Mouse (Mus musculus): ENCODE data around the gene Snx29.
"Not testable (repeated sequence)": the region's sequence is repeated elsewhere in the genome, so short reads cannot be mapped to it uniquely, and the experiment has no call there.

Gene Snx29

DNA sequence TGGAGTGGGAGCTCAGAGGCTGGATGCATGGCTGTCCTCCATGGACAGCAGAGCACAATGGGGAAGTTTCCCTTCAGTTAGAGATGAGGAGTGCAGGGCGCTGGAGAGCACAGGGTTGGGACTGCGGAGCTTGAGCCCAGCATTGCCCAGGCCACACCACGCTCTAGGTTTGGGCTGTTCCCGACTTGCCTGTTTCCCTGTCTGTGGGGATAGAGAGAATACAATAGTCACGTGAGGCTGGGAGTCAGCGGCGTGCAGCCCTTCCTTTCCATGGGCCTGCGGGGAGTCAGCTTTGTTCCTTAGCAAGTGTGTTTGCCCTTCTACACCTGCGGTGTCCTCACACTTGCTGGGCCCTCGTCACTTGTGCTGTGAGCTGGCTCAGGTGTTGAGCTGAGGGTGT is 37.2 kb downstream of the Snx29 start:
- no peak for DNase-seq (ENCODE audit: low spot score)

DNA sequence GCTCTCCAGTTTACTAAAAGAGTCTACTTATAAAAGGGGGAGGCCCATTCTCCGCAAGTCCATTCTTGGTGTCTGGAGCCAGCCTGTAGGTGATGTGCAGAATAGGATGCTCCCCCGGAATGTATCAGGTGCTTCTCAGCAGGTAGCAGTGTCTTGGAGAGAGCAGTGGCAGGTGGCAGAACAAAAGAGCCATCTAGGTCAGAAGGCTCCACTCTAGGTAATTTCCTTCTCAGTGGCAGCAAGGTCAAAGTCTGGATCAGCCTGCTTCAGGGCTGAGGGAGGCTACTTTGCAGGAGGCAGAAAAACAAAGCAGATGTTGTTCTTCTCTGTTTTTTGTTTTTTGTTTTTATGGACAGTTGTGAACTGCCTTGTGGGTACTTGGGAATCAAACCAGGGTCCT is 37.9 kb downstream of the Snx29 start:
- DNase-seq (ENCODE audit: low spot score) = not testable (repeated sequence)

DNA sequence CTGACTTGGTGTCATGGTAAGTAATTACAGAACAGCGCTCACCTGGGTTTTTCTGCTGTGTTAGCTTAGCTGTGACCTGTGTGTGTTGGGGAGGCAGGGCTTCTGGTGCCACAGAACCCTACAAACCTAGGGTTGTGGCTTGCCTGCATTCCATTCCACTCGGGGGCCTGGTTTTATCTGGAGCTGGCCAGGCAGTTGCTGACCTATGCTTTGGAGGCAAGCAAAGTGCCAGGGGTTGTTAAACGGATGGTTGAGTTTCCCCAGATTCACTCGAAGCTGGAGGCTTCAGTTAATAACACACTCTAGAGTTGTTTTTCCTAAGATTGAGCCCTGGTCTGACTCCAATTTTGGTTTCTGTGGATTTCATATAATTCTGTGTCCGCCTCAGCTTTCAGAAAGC is 42.9 kb downstream of the Snx29 start:
- DNase-seq (ENCODE audit: low spot score) = peak; percentile 15

DNA sequence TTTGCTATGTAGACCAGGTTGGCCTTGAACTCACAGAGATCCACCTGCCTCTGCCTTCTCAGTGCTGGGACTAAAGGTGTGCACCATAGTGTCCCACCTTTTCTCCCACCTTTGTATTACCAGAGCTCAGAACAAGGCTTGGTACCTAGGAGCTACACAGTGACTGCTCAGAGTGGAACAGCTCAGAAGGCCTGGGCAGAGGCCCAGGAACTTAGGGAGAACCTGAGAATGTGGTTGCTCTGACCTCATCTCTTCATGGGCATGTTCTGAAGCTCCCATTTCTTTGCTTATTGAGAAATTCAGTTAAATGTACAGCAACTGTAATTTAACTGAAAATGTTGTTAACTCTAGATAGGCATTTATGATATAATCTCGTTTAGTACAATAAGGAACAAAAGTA is 44.1 kb downstream of the Snx29 start:
- DNase-seq (ENCODE audit: low spot score) = no peak

DNA sequence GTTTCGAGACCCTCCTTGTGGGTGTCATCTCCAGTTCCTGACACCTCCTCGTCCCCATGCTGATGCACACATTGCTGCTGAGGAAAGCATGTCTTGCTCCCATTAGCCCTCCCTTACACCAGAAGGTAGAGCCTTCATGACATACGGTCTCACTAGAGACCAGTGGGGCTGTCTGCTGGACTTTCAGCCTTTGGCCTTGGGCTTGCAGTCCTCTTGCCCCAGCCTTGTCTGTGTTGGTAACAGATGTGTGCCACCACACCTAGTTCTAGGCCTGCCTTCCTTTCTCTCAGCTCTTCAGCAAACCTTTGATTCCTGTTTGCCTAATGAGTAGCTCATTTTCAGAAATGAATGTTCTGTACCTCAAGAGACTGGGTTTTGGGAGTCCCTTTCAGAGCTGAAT is 45.7 kb downstream of the Snx29 start:
- DNase-seq (ENCODE audit: low spot score) = no peak

DNA sequence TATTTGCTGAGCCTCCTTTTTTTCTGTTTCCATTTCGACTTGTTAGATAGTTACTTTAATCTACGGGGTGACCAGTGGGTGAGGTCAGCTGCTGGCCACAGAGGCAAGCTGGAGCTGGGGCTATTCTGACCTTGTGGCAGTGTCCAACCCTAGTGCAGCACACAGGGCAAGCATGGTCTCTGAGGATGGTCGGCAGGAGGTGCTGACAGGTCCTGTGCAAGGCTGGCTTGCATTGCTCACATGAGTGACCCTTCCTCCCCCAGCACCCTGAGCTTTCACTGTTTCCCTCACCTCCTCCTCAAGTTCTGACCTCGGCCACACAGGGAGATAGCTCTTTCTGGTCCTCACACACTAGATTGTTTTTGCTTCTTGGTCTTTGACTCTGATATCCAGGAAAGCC is 46.5 kb downstream of the Snx29 start:
- DNase-seq (ENCODE audit: low spot score) = no peak

DNA sequence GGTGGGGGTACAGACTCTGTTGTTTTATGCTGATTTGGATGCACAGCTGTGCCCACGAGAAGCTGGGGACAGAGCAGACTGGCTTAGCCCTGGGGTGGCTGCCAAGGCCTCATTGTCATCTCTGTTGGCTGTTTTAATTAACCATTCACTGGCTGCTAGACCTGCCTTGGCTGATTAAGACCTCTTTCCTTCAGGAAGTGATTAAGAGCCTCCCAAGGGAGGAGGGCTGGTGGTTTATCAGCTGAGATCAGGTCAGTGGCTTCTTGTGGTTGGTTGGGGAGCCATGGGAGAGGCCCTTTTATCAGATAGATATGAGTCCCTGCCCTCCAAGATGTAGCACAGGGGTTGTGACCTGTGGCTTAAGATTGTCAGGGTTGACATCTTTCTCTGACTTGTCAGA is 46.9 kb downstream of the Snx29 start:
- DNase-seq (ENCODE audit: low spot score) = no peak

DNA sequence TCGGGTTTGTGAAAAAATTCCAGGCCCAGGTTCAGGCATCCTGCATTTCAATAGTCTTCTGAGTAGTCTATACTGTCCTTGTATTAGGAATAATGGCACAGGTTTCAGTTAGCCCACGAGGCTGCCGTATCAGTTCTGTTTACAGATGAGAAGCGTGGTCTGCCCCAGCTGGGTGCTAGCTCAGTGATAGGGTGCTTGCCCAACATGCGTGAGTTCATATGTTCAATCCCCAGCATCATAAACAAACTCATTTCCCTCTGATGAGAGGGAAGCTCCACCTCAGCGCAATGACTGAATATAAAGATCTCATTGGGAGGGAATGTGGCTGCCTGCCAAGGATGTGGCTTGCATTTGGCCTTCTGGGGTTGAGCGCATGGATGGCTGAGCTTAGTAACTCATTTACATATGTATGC is 47.4 kb downstream of the Snx29 start:
- DNase-seq (ENCODE audit: low spot score) = no peak

DNA sequence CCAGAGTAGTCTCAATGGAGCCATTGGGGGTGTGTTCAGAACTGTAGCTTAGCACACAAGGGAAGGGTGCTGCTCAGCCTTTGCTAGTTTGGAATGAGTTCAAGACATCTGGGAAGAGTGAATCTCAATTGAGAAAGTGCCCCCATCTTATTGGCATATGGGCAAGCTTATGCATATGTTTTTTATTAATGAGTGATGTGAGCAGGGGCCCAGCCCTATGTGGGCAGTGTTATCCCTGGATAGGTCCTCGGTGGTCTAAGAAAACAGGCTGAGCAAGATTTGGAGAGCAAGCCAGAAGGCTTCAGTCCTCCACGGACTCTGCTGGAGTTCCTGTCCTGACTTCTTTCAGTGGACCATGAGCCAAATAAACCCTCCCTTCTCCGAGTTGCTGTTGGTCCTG is 56.6 kb downstream of the Snx29 start:
- DNase-seq (ENCODE audit: low spot score) = no peak

DNA sequence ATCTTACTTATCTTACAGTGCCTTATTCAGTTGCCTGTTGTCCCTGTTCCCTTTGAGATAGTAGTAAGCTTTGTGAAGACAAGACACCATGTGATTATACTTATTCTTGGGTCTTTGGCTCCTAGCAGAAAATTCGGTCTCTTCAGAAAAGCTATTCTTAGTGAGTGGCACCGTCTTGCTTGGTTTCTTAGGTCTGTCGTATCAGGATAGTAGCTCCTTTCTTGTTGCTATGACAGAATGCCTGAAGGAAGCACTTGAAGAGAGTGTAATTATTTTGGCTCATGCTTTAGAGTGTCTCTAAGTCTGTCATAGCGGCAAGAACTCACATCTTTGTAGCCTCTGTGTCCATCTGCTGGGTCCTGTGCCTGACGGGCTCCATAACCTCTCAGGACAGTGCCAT is 57.3 kb downstream of the Snx29 start:
- no peak for DNase-seq (ENCODE audit: low spot score)

DNA sequence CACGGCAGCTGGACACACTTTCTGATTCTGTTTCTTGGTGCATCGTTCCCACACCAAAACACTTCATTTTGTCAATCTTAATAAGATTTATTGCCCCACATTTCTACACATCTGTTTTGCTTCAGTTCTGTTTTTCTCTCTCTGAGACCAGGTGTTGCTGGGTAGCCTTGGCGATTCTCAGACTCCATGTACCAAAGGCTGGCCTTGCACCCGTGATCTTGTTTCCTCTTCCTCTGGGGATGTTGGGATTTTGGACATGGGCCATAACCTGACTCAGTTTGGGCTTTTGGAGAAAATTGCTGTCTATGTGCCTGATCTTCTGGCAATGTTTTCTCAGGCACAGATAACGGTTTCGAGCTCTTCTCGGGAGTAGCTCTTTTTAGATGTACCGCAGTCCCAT is 58.2 kb downstream of the Snx29 start:
- DNase-seq (ENCODE audit: low spot score) = no peak

DNA sequence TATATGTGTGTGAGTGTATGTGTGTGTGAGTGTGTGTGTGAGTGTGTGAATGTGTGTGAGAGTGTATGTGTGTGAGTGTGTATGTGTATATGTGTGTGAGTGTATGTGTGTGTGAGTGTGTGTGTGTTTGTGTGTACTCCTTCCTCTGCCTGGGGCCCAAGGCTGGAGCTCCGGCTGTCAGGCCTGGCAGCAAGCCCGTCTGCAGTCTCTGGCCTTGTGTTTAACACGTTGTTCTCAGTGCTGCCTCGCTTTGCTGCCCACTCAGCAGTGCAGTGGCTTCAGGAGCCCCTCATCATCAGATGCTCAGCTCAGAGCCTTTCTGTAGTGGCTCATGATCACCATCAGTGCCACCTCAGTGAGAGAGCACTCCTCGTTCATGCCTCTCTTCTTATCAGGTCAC is 61.7 kb downstream of the Snx29 start:
- no peak for DNase-seq (ENCODE audit: low spot score)

DNA sequence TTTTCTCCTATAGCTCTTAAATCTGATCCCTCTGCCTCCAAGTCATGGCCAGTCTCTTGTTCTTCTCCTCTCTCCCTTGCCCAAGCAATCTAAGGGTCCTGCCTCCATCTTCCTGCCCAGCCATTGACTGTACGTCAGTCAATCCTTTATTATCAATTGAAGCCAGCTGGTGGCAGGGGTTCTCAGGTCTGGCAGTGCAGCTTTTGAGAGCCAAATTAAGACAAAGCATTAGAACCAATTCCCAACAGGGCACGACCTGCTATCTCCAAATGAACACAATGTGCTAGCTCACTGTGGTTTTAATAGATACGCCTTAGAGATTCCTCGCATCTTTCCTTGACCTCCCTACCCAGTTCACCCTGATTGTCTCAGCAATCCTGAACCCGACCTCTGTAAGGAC is 62.4 kb downstream of the Snx29 start:
- no peak for DNase-seq (ENCODE audit: low spot score)

DNA sequence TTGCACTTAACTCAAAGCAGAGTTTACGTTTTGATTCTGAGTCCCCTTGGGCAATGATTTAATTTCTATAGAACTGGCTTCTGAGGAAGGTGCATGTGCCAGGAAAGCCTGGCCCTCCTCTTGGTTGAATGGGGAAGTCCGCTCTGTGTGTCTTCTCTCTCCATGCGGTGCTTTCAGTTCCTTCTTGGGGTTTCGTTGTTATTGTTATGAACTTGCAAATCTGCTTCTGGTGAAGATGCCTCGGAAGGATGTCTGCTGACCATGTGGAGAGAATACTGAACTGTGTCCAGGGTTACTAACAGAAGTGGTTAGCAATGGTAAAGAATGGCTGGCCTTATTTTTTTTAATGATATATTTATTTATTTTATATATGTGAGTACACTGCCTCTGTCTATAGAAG is 63.1 kb downstream of the Snx29 start:
- DNase-seq (ENCODE audit: low spot score) = no peak

DNA sequence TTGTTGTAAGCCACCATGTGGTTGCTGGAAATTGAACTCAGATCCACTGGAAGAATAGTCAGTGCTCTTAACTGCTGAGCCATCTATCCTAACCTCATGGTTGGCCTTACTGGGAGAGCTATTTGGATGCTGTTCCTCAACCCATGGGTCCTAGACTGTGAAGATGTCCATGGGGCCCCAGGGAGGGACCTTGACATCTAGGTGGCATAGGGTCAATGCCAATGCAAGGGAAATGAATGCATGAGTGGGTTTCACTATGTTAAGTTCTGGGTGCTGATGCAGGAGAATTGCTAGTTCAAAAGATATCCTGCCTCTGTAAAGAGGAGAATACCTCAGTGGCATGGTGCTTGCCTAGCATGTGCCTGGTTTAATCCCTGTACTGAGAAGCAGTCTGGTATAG is 63.5 kb downstream of the Snx29 start:
- no peak for DNase-seq (ENCODE audit: low spot score)

DNA sequence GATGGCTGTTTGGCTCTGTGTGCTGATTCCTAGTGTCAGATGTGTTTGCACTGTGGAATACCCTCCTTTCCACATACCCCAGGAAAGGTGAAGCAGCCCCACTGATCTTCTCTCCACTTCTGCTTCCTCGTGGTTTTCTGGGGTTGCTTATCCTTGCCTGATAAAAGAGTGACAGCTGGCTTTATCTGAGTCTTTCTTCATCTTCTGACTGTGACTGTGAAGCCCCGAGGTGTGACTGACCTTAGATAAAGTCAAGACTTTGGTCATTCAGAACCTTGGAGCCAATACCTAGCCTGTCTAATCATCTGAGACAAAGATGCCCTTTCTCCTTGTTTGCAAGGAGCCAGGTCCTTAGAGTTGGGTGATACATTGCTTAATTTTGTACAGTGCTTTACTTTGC is 65.4 kb downstream of the Snx29 start:
- DNase-seq (ENCODE audit: low spot score) = no peak

DNA sequence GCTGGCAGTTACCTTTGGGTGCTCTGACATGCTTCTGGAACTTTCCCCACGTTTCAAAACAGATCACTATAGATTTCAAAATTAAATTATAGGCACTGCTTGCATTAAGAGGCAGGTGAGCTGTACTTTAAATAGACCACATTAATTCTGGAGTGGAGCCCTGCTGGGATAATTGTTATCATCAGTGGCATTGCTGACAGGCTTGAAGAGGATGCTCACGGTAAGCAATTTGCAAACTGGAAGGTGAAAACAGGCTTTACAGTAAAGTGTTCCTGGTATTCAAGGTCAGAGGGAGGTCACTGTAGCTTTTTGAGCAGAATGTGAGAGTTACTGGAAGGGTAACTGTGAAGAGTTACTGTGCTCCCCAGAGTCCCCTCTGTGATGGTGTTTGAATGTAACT is 66.6 kb downstream of the Snx29 start:
- DNase-seq (ENCODE audit: low spot score) = no peak

DNA sequence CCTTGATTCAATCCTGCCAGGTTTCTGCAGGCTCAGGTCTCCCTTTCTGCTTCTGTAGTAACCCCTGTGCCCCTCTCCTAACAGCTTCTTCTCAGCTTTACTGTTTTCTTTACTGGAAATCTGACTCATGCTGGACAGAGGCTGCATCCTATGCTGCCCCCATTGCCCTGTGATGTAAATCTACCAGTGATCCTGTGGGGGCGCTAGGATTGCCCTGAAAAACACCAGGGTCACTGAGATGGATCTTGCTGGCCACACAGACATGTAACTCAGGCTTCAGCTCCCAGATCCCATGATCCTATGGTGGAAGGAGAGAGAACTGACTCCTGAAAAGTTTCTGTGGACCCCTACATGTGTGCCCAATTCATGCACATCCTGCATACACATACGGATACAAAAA is 73.9 kb downstream of the Snx29 start:
- DNase-seq (ENCODE audit: low spot score) = no peak

DNA sequence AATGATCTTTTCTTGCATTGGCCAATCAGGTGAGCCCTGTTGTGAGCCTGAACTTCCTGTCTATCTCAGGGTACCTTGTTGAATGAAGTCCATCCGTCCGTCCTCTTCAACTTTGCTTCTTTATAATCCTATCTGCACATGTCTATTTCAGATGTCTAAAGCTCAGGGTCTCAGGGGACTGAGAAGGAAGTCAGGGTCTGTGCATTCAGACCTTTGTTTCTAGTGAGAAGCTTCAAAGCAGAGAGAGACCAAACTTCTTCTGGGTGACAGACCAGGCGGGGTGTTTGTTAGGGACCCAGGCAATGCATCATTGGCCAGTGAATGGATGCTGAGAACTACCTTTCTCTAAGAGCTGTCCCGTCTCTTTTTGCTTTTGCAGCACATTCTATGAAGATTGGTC is 76.7 kb downstream of the Snx29 start:
- no peak for DNase-seq (ENCODE audit: low spot score)

DNA sequence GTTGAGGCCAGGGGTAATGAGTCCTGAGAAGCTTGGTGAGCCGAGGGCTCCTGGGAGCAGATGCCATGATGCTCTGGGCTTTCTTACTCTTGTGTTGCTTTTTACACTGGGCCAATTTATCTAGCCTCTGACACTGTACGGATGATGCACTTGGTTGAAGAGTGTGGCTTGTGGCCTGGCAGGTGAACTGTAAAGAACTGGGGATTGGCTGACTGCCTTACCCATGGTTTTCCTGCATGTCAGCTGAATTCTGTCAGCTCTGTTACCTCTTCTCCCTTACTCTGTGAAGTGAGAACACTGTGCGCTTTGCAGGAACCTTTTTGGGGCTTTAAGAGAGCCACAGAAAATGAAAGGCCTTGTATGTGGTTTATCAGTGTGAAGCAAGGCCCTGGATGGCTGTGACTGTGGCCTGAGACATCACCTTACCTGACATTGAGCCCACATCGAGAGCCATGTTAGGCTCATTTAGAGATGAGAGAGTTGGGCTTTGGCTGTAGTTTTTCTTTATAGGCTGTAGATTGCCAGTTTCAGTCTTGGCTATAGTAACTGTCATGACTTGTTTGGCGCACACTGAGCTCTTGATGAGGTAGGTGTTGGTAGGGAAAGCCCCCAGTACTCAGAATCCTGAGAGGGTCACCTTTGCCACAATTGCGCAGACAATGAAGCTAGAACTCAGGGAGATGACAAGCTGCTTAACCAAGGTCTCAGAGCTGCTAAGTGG is 77.3 kb downstream of the Snx29 start:
- no peak for DNase-seq (ENCODE audit: low spot score)

DNA sequence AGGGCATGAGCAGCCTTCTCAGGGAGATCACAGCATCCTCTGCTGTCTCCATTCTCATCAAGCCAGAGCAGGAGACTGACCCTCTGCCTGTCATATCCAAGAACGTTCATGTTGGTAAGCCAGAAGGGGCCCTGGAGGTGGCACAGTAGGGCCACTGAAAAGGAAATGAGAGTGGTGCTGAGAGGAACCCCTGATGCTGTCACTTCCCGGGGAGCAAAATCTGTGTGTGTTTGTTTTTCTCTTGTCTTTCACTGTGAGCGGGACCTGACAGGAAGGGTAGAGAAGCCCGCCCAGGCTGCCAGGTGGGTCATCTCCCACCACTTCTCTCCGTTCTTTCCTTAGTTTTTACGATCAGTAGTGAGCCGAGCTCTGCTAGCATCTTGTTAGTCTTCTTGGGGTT is 78.2 kb downstream of the Snx29 start:
- DNase-seq (ENCODE audit: low spot score) = no peak

DNA sequence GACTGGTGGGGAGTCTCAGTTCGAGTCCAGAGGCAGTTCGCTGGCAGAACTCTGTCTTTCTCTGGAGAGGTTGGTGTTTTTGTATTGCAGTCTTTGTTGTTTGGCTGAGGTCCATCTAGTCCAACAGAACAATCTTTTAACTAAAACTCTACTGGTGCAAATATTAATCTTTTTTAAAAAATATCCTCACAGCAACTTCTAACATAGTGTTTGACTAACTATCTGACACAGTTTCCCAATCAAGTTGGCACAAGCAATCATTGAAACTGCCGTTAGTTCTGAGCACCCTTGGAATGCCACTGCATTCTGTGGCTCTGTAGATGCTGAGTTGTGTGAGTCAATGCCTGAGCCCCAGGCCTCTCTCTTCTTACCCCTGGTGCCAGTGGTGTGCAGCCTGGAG is 82.5 kb downstream of the Snx29 start:
- DNase-seq (ENCODE audit: low spot score) = no peak

DNA sequence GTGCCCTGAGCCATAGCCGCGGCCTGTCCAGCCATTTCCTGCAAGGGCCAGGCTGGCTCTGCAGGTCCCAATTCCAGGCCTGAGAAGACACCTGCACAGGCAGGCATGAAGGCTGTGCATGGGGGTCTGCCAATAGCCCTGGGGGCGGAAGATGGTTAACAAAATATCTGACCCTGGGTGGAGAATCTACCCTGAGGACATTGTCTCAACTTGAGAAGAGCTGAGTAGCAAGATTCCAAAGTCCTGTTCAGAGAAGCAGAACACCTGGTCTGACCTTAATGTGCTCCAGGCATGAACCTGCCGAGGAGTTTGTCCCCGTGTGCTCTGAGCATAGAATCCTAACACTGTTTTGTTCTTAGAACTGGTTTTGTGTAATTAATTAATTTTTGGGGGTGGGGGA is 83.5 kb downstream of the Snx29 start:
- DNase-seq (ENCODE audit: low spot score) = no peak

DNA sequence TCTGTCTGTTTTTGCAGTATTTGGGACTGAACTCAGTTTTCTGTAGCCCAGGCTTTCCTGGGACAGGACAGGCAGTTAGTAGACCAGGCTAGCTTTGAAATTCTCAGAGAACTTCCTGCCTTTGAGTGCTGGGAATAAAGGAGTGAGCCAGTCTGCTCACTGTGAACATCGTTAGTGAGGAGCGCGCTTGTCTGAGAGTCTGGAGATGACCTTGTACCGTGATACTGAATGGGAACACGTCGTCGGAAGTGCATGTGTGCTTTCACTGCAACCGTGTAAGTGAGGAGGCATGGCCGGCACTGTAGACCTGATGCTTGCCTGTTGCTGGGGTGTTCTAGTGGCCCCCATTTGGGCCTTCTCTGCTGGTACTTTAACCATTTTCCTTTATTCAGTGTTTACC is 83.9 kb downstream of the Snx29 start:
- DNase-seq (ENCODE audit: low spot score) = no peak

Data from ovary, postnatal 14 days (tissue).